Mouse (Mus musculus) midbrain, embryonic 12.5 days (tissue): ENCODE data around the gene Gcnt3. TPM values are rescaled to one million over a fixed set of nuclear protein-coding genes. Genes with fewer than 3 reads are reported as not detected.
A peak's percentile ranks its signal among the peaks of the same experiment; 100 is the strongest.

Source experiments
- ATAC-seq: fragments of 200-750 bp; cut with Nextera tagmentation; 2 replicates; pipeline ENCODE4 v1.8.0; 2017; ENCODE audit warnings: low read depth, moderate TSS enrichment, moderate library complexity; ENCODE audit not compliant: low FRiP score
- H3K27ac ChIP-seq: fragments of 300-500 bp; sonication (generic); replicated peaks from 2 replicates; pipeline ENCODE4 v1.5.1; 2016; ENCODE audit warnings: mild to moderate bottlenecking
- H3K27me3 ChIP-seq: fragments of 300-500 bp; sonication (generic); 2 replicates; pipeline ENCODE4 v1.6.1; 2016; ENCODE audit warnings: mild to moderate bottlenecking
- H3K36me3 ChIP-seq: fragments of 300-500 bp; sonication (generic); 2 replicates; pipeline ENCODE4 v1.6.1; 2016
- H3K4me1 ChIP-seq: fragments of 300-500 bp; sonication (generic); 2 replicates; pipeline ENCODE4 v1.6.1; 2016
- H3K4me2 ChIP-seq: fragments of 300-500 bp; sonication (generic); replicated peaks from 2 replicates; pipeline ENCODE4 v1.6.1; 2016; ENCODE audit warnings: mild to moderate bottlenecking, moderate library complexity
- H3K4me3 ChIP-seq: fragments of 300-500 bp; sonication (generic); 2 replicates; pipeline ENCODE4 v1.5.1; 2016; ENCODE audit warnings: mild to moderate bottlenecking
- H3K9ac ChIP-seq: fragments of 300-500 bp; sonication (generic); replicated peaks from 2 replicates; pipeline ENCODE4 v1.6.1; 2016; ENCODE audit warnings: mild to moderate bottlenecking, moderate library complexity
- H3K9me3 ChIP-seq: fragments of 300-500 bp; sonication (generic); 2 replicates; pipeline ENCODE4 v1.6.1; 2016; ENCODE audit warnings: mild to moderate bottlenecking
- WGBS: fragments of 180-500 bp; shearing (Covaris S2); methylation state at CpG from one replicate; pipeline ENCODE4 v1.1.7; 2016; 5-methylcytosine and 5-hydroxymethylcytosine counted together
- polyA plus RNA-seq: library from polyadenylated mRNA; unstranded; fragments of >200 nt; fragmentation: Nextera tagmentation; extraction: Ambion mirVana; gene quantifications from 2 replicates; pipeline ENCODE4 v1.2.1, GENCODE M21; 2016

The Gcnt3 gene
- polyA plus RNA-seq, 1 experiment from 2014 or later = not detected

- H3K27me3 ChIP-seq = no peaks in the 10 kb centered on the region
- H3K9me3 ChIP-seq = no peaks in the 10 kb centered on the region
- 91% methylated on average over 3 of the region's 3 CpGs for WGBS
- H3K36me3 ChIP-seq = no peaks in the 10 kb centered on the region
- no peak overlapping the region for H3K4me2 ChIP-seq
- no peaks in the 10 kb centered on the region for H3K4me1 ChIP-seq
- H3K4me3 ChIP-seq = no peak overlapping the region
- H3K27ac ChIP-seq = no peak overlapping the region
- H3K9ac ChIP-seq = no peak overlapping the region
- ATAC-seq = no peak
These were observed 29.6 kb upstream of the Gcnt3 start for GRCm38 (mm10) chr9:70067497-70067896.

GRCm38 (mm10) chr9:70062012-70062411 is 24.1 kb upstream of the Gcnt3 start:
- no peaks in the 10 kb centered on the region for H3K9me3 ChIP-seq
- no peak overlapping the region for H3K27ac ChIP-seq
- ATAC-seq = no peak
- H3K27me3 ChIP-seq = no peaks in the 10 kb centered on the region
- H3K9ac ChIP-seq = no peak overlapping the region
- no peaks in the 10 kb centered on the region for H3K36me3 ChIP-seq
- 91% methylated on average over 3 of the region's 3 CpGs for WGBS
- no peak overlapping the region for H3K4me3 ChIP-seq
- no peaks in the 10 kb centered on the region for H3K4me1 ChIP-seq
- no peak overlapping the region for H3K4me2 ChIP-seq

- Histone ChIP-seq H3K9ac (no peak overlapping the region), H3K27ac (no peak overlapping the region), H3K27me3 (no peaks in the 10 kb centered on the region), H3K4me2 (no peak overlapping the region), H3K4me1 (peaks cover 10% of the 10 kb centered on the region), H3K9me3 (no peaks in the 10 kb centered on the region), H3K36me3 (no peaks in the 10 kb centered on the region), H3K4me3 (no peak overlapping the region)
- WGBS = 40% methylated on average over 3 of the region's 3 CpGs
- ATAC-seq = no peak
These were observed 15.5 kb upstream of the Gcnt3 start for GRCm38 (mm10) chr9:70053411-70053810.

GRCm38 (mm10) chr9:70052730-70053129 is 14.8 kb upstream of the Gcnt3 start:
- no peak overlapping the region for H3K4me2 ChIP-seq
- no peak overlapping the region for H3K9ac ChIP-seq
- WGBS = 77% methylated on average over 3 of the region's 3 CpGs
- ATAC-seq = no peak
- no peaks in the 10 kb centered on the region for H3K9me3 ChIP-seq
- H3K27me3 ChIP-seq = no peaks in the 10 kb centered on the region
- no peak overlapping the region for H3K27ac ChIP-seq
- no peaks in the 10 kb centered on the region for H3K36me3 ChIP-seq
- H3K4me3 ChIP-seq = no peak overlapping the region
- peaks cover 10% of the 10 kb centered on the region for H3K4me1 ChIP-seq

GRCm38 (mm10) chr9:70049839-70050238 is 12.0 kb upstream of the Gcnt3 start:
- H3K36me3 ChIP-seq = no peaks in the 10 kb centered on the region

GRCm38 (mm10) chr9:70049416-70049783 is 11.5 kb upstream of the Gcnt3 start:
- H3K27ac ChIP-seq = 0 out of 2 replicates have a peak overlapping the region, but pooled peaks have one; percentile 35
- no peak overlapping the region for H3K4me3 ChIP-seq
- peaks cover 10% of the 10 kb centered on the region for H3K4me1 ChIP-seq
- 0 out of 2 replicates have a peak, but pooled peaks have one; percentile 60 for ATAC-seq
- no peaks in the 10 kb centered on the region for H3K27me3 ChIP-seq
- H3K9ac ChIP-seq = no peak overlapping the region
- no peaks in the 10 kb centered on the region for H3K36me3 ChIP-seq
- H3K9me3 ChIP-seq = no peaks in the 10 kb centered on the region
- H3K4me2 ChIP-seq = no peak overlapping the region
- 23% methylated on average over 3 of the region's 3 CpGs for WGBS

More at GRCm38 (mm10) chr9:70049839-70050238, 12.0 kb upstream of the Gcnt3 start:
- Histone ChIP-seq H3K9me3 (no peaks in the 10 kb centered on the region), H3K4me1 (peaks cover 10% of the 10 kb centered on the region), H3K4me3 (no peak overlapping the region), H3K9ac (no peak overlapping the region), H3K27me3 (no peaks in the 10 kb centered on the region), H3K27ac (no peak overlapping the region), H3K4me2 (no peak overlapping the region)
- 43% methylated on average over 8 of the region's 8 CpGs for WGBS
- ATAC-seq = no peak

GRCm38 (mm10) chr9:70048751-70049415 is 11.0 kb upstream of the Gcnt3 start:
- Histone ChIP-seq H3K9me3 (no peaks in the 10 kb centered on the region), H3K27me3 (no peaks in the 10 kb centered on the region), H3K4me3 (no peak overlapping the region), H3K9ac (no peak overlapping the region), H3K27ac (0 out of 2 replicates have a peak overlapping the region, but pooled peaks have one; percentile 35), H3K4me1 (peaks cover 10% of the 10 kb centered on the region), H3K36me3 (no peaks in the 10 kb centered on the region), H3K4me2 (no peak overlapping the region)
- no peak for ATAC-seq
- WGBS = 57% methylated on average over 6 of the region's 6 CpGs

- Histone ChIP-seq H3K27ac (no peak overlapping the region), H3K9me3 (no peaks in the 10 kb centered on the region), H3K27me3 (no peaks in the 10 kb centered on the region), H3K36me3 (no peaks in the 10 kb centered on the region), H3K4me3 (no peak overlapping the region), H3K9ac (no peak overlapping the region), H3K4me2 (no peak overlapping the region), H3K4me1 (peaks cover 10% of the 10 kb centered on the region)
- 52% methylated on average over 5 of the region's 5 CpGs for whole genome bisulfite sequencing
- ATAC-seq = no peak
These were observed 10.4 kb upstream of the Gcnt3 start for GRCm38 (mm10) chr9:70048280-70048679.

- peaks cover 10% of the 10 kb centered on the region for H3K4me1 ChIP-seq
- H3K27me3 ChIP-seq = no peaks in the 10 kb centered on the region
- WGBS = 73% methylated on average over 3 of the region's 3 CpGs
- no peak for ATAC-seq
- H3K27ac ChIP-seq = no peak overlapping the region
- no peaks in the 10 kb centered on the region for H3K36me3 ChIP-seq
- H3K9me3 ChIP-seq = no peaks in the 10 kb centered on the region
- H3K4me3 ChIP-seq = no peak overlapping the region
- no peak overlapping the region for H3K9ac ChIP-seq
- no peak overlapping the region for H3K4me2 ChIP-seq
These were observed 10.0 kb upstream of the Gcnt3 start for GRCm38 (mm10) chr9:70047839-70048238.

GRCm38 (mm10) chr9:70046255-70046654 is 8.4 kb upstream of the Gcnt3 start:
- Histone ChIP-seq H3K4me2 (no peak overlapping the region), H3K4me1 (peaks cover 10% of the 10 kb centered on the region), H3K36me3 (no peaks in the 10 kb centered on the region), H3K27ac (no peak overlapping the region), H3K27me3 (no peaks in the 10 kb centered on the region), H3K4me3 (no peak overlapping the region), H3K9me3 (no peaks in the 10 kb centered on the region), H3K9ac (no peak overlapping the region)
- WGBS = 93% methylated on average over 6 of the region's 6 CpGs
- ATAC-seq = no peak

GRCm38 (mm10) chr9:70044865-70045264 is 7.0 kb upstream of the Gcnt3 start:
- no peak for ATAC-seq
- H3K27me3 ChIP-seq = no peaks in the 10 kb centered on the region
- H3K4me3 ChIP-seq = no peak overlapping the region
- 86% methylated on average over 2 of the region's 2 CpGs for WGBS
- no peaks in the 10 kb centered on the region for H3K9me3 ChIP-seq
- no peak overlapping the region for H3K27ac ChIP-seq
- no peak overlapping the region for H3K9ac ChIP-seq
- H3K4me1 ChIP-seq = peaks cover 10% of the 10 kb centered on the region
- no peak overlapping the region for H3K4me2 ChIP-seq
- no peaks in the 10 kb centered on the region for H3K36me3 ChIP-seq

GRCm38 (mm10) chr9:70042935-70043334 is 5.0 kb upstream of the Gcnt3 start:
- WGBS = 58% methylated on average over 1 of the region's 1 CpGs
- no peak overlapping the region for H3K4me2 ChIP-seq
- H3K36me3 ChIP-seq = no peaks in the 10 kb centered on the region
- H3K4me1 ChIP-seq = no peaks in the 10 kb centered on the region
- H3K9ac ChIP-seq = no peak overlapping the region
- no peak overlapping the region for H3K27ac ChIP-seq
- no peak overlapping the region for H3K4me3 ChIP-seq
- 0 out of 2 replicates have a peak, but pooled peaks cover 2% of the 10 kb centered on the region for H3K9me3 ChIP-seq
- H3K27me3 ChIP-seq = no peaks in the 10 kb centered on the region
- ATAC-seq = no peak

- ATAC-seq = no peak
- Histone ChIP-seq H3K9ac (no peak overlapping the region), H3K4me2 (no peak overlapping the region), H3K27ac (no peak overlapping the region), H3K4me1 (no peaks in the 10 kb centered on the region), H3K9me3 (0 out of 2 replicates have a peak, but pooled peaks cover 2% of the 10 kb centered on the region), H3K27me3 (no peaks in the 10 kb centered on the region), H3K4me3 (no peak overlapping the region), H3K36me3 (no peaks in the 10 kb centered on the region)
- 95% methylated on average over 4 of the region's 4 CpGs for WGBS
These were observed 4.2 kb upstream of the Gcnt3 start for GRCm38 (mm10) chr9:70042137-70042536.
